12 mouse cellular contexts compared by ENCODE assay signal in genomic region chr7:66963541-66963940, GRCm38 (mm10).
DNase-seq lines count a peak whose midpoint lies in the region.
"Had no signal": no experiment of that assay in that cellular context is flagged by ENCODE, and none has a peak within 500 bp of the region (broad histone marks: within the 10 kb centered on the region; RNA-seq: fewer than 3 reads in every experiment).

No protein-coding gene starts in this region.

- DNase-seq in adrenal gland, postnatal 10 days = peak; percentile 38
- DNase-seq in adrenal gland, adult 18-20 months (ENCODE audit: low spot score in 2 of 2) = no peak
- peak; percentile 5 for DNase-seq in heart, postnatal 4 days
- DNase-seq in heart, adult 8-10 months (ENCODE audit: low spot score) = no peak
- DNase-seq in thymus, postnatal 14 days = peak; percentile 2
- no peak for DNase-seq in thymus, adult 18-20 months
- DNase-seq in lung, postnatal 36 days = peak; percentile 13
- DNase-seq in right cerebral cortex, adult 18-20 months = no peak
- DNase-seq: cerebellum, adult 11-12 months; cerebellum, postnatal 14 days; gastrocnemius, postnatal 25 days; thymus, postnatal 36 days had no signal

Comparison
In these comparisons a context has a peak if more than half of its experiments do, and no peak if none do; other contexts are left out.
1. DNase-seq: peak in adrenal gland, postnatal 10 days (single experiment), heart, postnatal 4 days (single experiment), thymus, postnatal 14 days (single experiment) and lung, postnatal 36 days (single experiment); none in adrenal gland, adult 18-20 months (0 of 2), heart, adult 8-10 months (single experiment), thymus, adult 18-20 months (0 of 2) and right cerebral cortex, adult 18-20 months (single experiment).